Mouse (Mus musculus) urinary bladder, adult 18-20 months (tissue): ENCODE results near the gene Vwa1.

ENCODE experiments used
- DNase-seq, 2 experiments: peaks; one replicate each; pipeline ENCODE4 v3.0.0; 2022; ENCODE audit warnings: low spot score in 2 of 2, mixed read lengths in 2 of 2

The Vwa1 gene

DNA sequence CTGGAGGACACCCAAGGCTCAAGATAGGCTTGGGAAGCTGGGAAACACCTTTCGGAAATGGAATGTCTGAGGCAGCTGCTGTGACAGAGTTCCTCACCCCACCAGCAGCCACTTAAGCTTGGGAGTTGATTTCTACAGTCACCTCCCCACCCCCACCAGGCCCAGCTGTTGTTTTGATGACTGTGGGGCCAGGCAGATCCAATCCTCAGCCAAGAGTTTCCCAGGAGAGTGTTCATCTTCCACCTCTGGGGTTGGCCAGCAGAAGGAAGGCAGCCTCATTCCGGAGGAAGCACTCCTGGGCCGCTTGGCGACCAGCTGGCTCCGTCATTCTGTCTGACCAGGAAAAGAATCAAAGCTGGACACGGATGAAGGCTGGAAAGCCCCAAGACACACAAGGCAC is 6.4 kb upstream of the Vwa1 start:
- no peak for DNase-seq

- no peak for DNase-seq
Measured at GRCm38 (mm10) chr4:155779498-155779897, 5.0 kb upstream of the Vwa1 start.

DNA sequence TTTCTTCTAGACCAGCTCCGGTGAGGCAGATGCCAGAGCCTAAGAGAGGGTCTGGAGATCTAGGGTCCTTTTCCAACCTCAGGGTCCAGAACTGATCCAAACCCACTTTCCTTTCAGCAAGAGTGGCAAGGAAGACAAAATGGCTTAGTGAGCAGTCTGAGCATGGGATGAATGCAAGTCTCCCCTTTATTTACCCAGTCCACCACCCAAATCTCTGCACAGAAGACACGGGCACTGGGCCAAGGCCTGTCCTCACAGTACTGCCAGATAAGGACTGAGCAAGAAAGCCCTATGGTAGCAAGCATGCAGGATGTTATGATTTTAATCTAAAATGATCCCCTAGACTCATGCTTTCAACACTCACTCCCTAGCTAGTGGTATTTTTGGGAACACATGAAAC is 3.3 kb upstream of the Vwa1 start:
- no peak for DNase-seq

DNA sequence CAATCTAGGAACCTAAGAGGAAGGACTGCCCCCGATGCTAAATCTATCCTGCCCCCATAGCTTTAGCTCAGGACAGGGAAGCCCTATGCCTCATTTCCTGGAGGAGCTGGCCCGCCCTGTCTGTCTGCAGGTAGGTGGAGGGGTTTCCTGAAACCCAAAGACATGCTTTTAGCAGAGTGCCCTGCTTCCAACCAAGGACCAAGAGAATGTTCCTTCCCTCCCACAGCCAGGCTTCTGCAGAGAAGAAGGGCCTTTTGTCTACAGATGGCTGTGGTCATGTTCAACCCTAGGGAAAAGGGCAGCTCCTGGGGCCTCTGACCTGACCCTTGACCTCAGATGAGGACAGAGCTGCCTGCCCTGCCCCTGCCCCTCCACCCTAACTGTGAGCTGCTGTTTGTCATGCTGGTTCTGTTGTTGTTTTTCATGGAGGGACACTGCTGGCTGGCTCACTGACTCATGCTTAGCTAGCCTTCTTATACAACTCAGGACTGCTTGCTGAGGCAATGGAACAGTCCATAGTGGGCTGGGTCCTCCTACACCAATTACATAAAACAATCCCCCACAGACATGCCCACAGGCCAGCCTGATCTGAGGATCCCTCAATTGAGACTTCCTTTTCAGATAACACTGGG is 2.3 kb upstream of the Vwa1 start:
- DNase-seq, result no peak

- no peak for DNase-seq
Measured at GRCm38 (mm10) chr4:155775855-155776254, 1.4 kb upstream of the Vwa1 start.

GRCm38 (mm10) chr4:155774971-155775740 is 658 bp upstream of the Vwa1 start:
- DNase-seq, result no peak

GRCm38 (mm10) chr4:155773335-155774078 is 991 bp downstream of the Vwa1 start:
- no peak for DNase-seq

- no peak for DNase-seq
Measured at GRCm38 (mm10) chr4:155772786-155773185, 1.7 kb downstream of the Vwa1 start.

DNA sequence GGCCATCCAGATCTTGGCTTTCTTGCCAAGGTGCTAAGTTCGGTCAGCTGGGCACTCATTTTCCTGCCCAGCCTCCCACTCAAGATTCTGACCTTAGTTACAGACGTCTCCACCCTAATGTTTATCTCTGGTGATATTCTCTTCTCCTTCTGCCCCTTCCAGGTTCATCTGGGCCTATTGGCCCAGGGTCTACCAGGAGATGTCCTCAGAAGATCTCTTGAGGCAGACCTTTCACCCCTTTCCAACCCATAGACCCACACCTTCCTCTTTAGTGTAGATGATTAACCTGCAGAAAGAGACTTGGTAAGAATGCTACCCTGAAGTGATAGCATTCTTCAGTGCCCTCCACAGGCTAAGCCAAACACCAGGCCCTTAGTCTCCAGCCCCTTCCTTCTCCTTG is 2.8 kb downstream of the Vwa1 start:
- DNase-seq, result no peak

GRCm38 (mm10) chr4:155770626-155771025 is 3.9 kb downstream of the Vwa1 start:
- DNase-seq, result no peak

GRCm38 (mm10) chr4:155769880-155770512 is 4.5 kb downstream of the Vwa1 start:
- peak; percentile 85 to 92 for DNase-seq

DNA sequence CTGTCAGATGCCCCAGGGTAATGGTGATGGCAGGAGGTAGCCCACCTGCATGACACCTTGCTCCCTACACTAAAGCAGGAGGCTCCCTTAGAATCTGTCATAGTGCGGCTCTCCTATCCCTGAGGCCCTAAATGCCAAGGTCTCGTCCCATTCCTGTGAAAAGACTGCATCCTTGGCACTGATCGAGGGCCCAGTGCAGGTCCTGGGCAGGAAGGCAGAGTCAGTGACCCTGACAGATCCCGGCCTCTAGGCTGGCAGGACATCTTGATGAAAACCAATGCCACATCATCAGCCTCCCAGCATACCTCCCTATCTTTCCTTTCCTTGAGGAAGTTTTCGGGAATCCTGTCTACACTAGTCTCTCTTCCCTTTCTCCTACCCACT is 5.0 kb downstream of the Vwa1 start:
- DNase-seq, result no peak

- no peak for DNase-seq
Measured at GRCm38 (mm10) chr4:155762357-155762756, 12.1 kb downstream of the Vwa1 start.

- no peak for DNase-seq
Measured at GRCm38 (mm10) chr4:155761356-155762099, 13.0 kb downstream of the Vwa1 start.

DNA sequence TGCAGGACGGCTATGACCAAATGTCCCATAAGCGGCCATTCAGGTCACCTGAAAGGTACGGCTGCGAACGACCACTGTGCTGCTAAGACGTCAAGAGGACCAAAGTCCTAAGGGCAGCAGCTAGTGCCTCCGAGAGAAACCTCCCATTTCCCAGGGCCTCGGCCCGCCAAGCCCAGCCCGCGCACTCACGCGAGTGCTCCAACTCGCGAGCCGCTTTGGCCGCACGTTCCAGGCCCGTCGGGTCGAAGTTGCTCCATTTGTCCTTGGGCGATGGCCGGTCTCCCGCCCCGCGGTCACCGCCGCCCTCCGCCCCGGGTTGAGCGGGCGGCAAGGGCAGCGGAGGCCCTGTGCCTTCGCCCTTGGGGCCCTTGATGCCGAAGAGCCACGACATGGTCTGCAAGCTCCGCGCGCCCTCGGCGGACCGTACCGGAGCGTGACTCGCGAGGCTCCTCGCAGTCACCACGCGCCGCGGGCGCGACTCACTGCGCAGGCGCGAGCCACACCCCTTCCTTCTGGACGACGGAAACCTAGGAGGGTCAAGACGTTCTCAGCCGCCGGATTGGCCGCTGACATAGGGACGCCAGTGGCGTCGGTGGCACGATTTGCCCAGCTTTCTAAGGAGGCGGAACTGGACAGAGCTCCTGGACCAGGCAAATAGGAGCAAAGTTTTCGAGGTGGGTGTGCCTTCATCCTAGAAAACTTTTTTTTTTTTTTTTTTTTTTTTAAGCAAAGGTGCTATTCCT is 13.7 kb downstream of the Vwa1 start, which contains the start of gene Atad3a:
Gene Atad3a, minus strand, starts transcription at position 481 of the 743 bp plus-strand sequence.
- peak; percentile 96 to 97 for DNase-seq

- no peak for DNase-seq
Measured at GRCm38 (mm10) chr4:155759862-155760612, 14.5 kb downstream of the Vwa1 start.

DNA sequence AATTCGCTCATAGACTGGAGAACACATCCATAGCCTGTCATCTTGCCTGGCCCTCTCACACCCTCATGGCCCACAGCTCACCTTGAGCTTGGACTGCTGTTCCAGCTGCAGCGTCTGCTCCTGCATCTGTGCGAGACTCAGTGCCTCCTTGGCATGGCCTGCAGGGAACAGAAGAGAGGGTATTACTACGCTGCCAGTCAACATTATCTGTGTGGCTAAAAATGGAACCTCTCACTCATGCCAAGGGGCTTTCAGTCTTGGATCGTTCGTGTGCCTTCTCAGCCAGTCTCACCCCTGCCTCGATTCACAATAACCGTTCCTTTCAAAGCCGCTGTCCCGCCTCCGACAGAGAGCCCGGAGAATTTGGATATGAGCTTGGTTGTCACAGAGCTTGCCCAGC is 17.5 kb downstream of the Vwa1 start:
- no peak for DNase-seq

DNA sequence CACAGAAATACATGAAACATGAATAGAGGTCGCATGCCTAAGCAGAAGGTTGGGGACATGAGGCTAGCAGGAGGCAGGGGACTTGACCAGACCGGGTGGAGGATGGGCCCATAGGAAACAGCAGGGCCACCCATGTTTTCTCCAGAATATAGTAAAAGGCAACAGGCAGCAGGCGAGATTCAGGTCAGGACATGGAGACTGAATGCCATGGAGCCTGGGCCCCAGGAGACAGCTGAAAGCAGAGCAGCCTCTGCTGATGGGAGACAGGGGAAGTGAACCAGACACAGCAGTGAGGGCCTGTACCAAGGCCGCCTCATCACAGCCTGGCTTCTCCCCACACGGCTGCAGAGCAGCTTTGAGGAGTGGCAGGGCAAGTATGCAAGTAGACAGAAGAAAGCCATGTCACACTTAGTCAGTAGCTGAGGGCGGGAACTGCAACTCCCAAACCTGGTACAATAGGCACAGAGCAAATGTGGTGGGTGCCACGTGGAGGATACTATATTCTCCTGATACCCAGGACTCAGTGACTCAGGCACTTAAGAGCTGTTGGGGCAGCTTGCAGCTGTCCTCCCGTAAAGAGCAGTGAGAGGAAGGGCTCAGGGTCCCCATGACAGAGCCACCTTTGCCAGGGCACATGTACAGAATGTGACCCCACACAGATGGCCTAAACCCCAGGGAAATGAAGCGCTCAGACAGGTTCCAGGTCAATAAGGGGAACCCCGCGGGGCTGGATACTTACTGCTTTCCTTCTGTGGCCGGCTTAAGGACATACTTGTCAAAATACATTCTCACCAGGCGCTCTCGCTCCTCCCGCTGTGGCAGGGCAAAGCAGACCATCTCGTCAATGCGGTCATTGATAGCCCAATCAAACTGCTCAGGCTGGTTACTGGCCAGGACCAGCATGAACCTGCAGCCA is 27.7 kb downstream of the Vwa1 start:
- no peak for DNase-seq

- DNase-seq, result no peak
Measured at GRCm38 (mm10) chr4:155746036-155746548, 28.4 kb downstream of the Vwa1 start.
